10 mouse cellular contexts compared by ENCODE assay signal in genomic region chr8:60616928-60617327, GRCm38 (mm10). TPM values are rescaled to one million over a fixed set of nuclear protein-coding genes. Genes with fewer than 3 reads are reported as not detected.
DNase-seq lines count a peak whose midpoint lies in the region; ATAC-seq and TF ChIP-seq lines count a peak whose summit lies in the region.
"Had no signal": no experiment of that assay in that cellular context is flagged by ENCODE, and none has a peak within 500 bp of the region (broad histone marks: within the 10 kb centered on the region; RNA-seq: fewer than 3 reads in every experiment).

No protein-coding gene starts in this region.

- H3K4me3 ChIP-seq in neural tube, embryonic 15.5 days (replicated peaks): no peak overlapping the region
- no peak overlapping the region for H3K4me3 ChIP-seq in midbrain, postnatal 0 days (ENCODE audit: low read depth, low read length)
- H3K4me3 ChIP-seq: heart, embryonic 15.5 days; midbrain, embryonic 12.5 days had no signal

- no peaks in the 10 kb centered on the region for H3K27me3 ChIP-seq in neural tube, embryonic 15.5 days (replicated peaks)
- H3K27me3 ChIP-seq in midbrain, postnatal 0 days (ENCODE audit: insufficient read depth, low read length): no peaks in the 10 kb centered on the region
- H3K27me3 ChIP-seq: heart, embryonic 15.5 days; midbrain, embryonic 12.5 days had no signal

- DNase-seq in frontal cortex, postnatal 25 days (ENCODE audit: low spot score in 2 of 2): no peak
- DNase-seq in neural tube, embryonic 10.5 days (ENCODE audit: extremely low spot score, low spot score): peak; percentile 25
- peak; percentile 54 for DNase-seq in cerebellum, adult 8-10 months
- peak; percentile 66 for DNase-seq in kidney, postnatal 10 days
- DNase-seq in midbrain, postnatal 0 days (ENCODE audit: low spot score): peak; percentile 81

- no peak overlapping the region for H3K27ac ChIP-seq in neural tube, embryonic 15.5 days (replicated peaks)
- no peak overlapping the region for H3K27ac ChIP-seq in midbrain, postnatal 0 days (ENCODE audit: low read depth, low read length)
- H3K27ac ChIP-seq: heart, embryonic 15.5 days; midbrain, embryonic 12.5 days had no signal

- no peaks in the 10 kb centered on the region for H3K4me1 ChIP-seq in neural tube, embryonic 15.5 days
- no peaks in the 10 kb centered on the region for H3K4me1 ChIP-seq in midbrain, postnatal 0 days (ENCODE audit: insufficient read depth, low read length)
- H3K4me1 ChIP-seq: heart, embryonic 15.5 days; midbrain, embryonic 12.5 days had no signal

- no peaks in the 10 kb centered on the region for H3K36me3 ChIP-seq in neural tube, embryonic 15.5 days
- H3K36me3 ChIP-seq in midbrain, postnatal 0 days (ENCODE audit: insufficient read depth, low read length): no peaks in the 10 kb centered on the region
- H3K36me3 ChIP-seq: heart, embryonic 15.5 days; midbrain, embryonic 12.5 days had no signal

- peak; percentile 70; the same call in 1 of the 2 replicates for ATAC-seq in frontal cortex, adult (ENCODE audit: low TSS enrichment)
- ATAC-seq in neural tube, embryonic 15.5 days (ENCODE audit: low FRiP score): no peak; the same call in 1 of the 2 replicates
- no peak for ATAC-seq in midbrain, postnatal 0 days (ENCODE audit: low FRiP score)
- ATAC-seq in erythroblast, adult 5-6 weeks (replicated peaks; ENCODE audit: low FRiP score, poor library complexity, severe bottlenecking): no peak

- 40% methylated on average over 2 of the region's 2 CpGs for WGBS in neural tube, embryonic 15.5 days
- 32% methylated on average over 2 of the region's 2 CpGs for WGBS in midbrain, postnatal 0 days

- no peak overlapping the region for H3K4me2 ChIP-seq in neural tube, embryonic 15.5 days
- H3K4me2 ChIP-seq in midbrain, postnatal 0 days (ENCODE audit: low read depth, low read length, poor library complexity, severe bottlenecking): no peak overlapping the region
- H3K4me2 ChIP-seq: heart, embryonic 15.5 days; midbrain, embryonic 12.5 days had no signal

- H3K9ac ChIP-seq in neural tube, embryonic 15.5 days (replicated peaks): no peak overlapping the region
- no peak overlapping the region for H3K9ac ChIP-seq in midbrain, postnatal 0 days (replicated peaks; ENCODE audit: low read length, poor library complexity, severe bottlenecking)
- H3K9ac ChIP-seq: heart, embryonic 15.5 days; midbrain, embryonic 12.5 days had no signal

- TF ChIP-seq CTCF in midbrain, postnatal 0 days (IDR thresholded peaks at IDR 0.05): peak; percentile 82

- no peaks in the 10 kb centered on the region for H3K9me3 ChIP-seq in neural tube, embryonic 15.5 days (replicated peaks)
- H3K9me3 ChIP-seq in midbrain, postnatal 0 days (ENCODE audit: low read length): no peaks in the 10 kb centered on the region
- H3K9me3 ChIP-seq: heart, embryonic 15.5 days; midbrain, embryonic 12.5 days had no signal

RNA-seq across cellular contexts. Expression of gene Mfap3l, which starts 15.7 kb away (rescaled TPM):
- 5.6 and 5.7 TPM in 2 replicates for polyA plus RNA-seq in neural tube, embryonic 15.5 days (2015; fragmentation: Nextera tagmentation; extraction: Ambion mirVana)
- total RNA-seq in midbrain, postnatal 0 days (2014; rRNA removed): 11.4 and 16.4 TPM in 2 replicates
- polyA plus RNA-seq in midbrain, postnatal 0 days (2015; fragmentation: Nextera tagmentation; extraction: Ambion mirVana): 2.8 and 3.0 TPM in 2 replicates
- not detected in 2 replicates for total RNA-seq in erythroblast, adult 5-6 weeks (2015; ENCODE audit: low replicate concordance)
- 0.34 TPM in 1 of 2 replicates, not detected in the other for total RNA-seq in erythroblast, adult 5-6 weeks (2017; ENCODE audit: low replicate concordance)

Comparison
In these comparisons a context has a peak if more than half of its experiments do, and no peak if none do; other contexts are left out.
1. DNase-seq: peak in neural tube, embryonic 10.5 days (single experiment), cerebellum, adult 8-10 months (single experiment), kidney, postnatal 10 days (single experiment) and midbrain, postnatal 0 days (single experiment); none in frontal cortex, postnatal 25 days (0 of 2).